Mouse (Mus musculus) spleen, postnatal 10 days (tissue): ENCODE measurements at regions not wholly inside any gene's neighbourhood (a gene's known extent, or its start where the extent isn't known, plus 50 kb on each side); places are given as distances from the start of the nearest gene placed in this dataset.

Experiments
- DNase-seq, 2 experiments: peaks; one replicate each; pipeline ENCODE4 v3.0.0; 2021 to 2022; ENCODE audit warnings: low spot score in 2 of 2

- DNase-seq, result no peak
These were observed 63.8 kb upstream of the Fer start for GRCm38 (mm10) chr17:63798961-63799531.

GRCm38 (mm10) chr17:63801411-63801810 is 61.5 kb upstream of the Fer start:
- no peak for DNase-seq

GRCm38 (mm10) chr17:63802846-63803245 is 60.0 kb upstream of the Fer start:
- DNase-seq, result no peak

GRCm38 (mm10) chr17:63803599-63803998 is 59.3 kb upstream of the Fer start:
- DNase-seq, result peak; percentile 17 to 73

- no peak for DNase-seq
These were observed 58.4 kb upstream of the Fer start for GRCm38 (mm10) chr17:63804416-63804815.

GRCm38 (mm10) chr17:63806360-63806759 is 56.5 kb upstream of the Fer start:
- no peak for DNase-seq

- no peak for DNase-seq
These were observed 55.2 kb upstream of the Fer start for GRCm38 (mm10) chr17:63807590-63808228.

- DNase-seq, result no peak
These were observed 54.1 kb upstream of the Fer start for GRCm38 (mm10) chr17:63808756-63809155.

GRCm38 (mm10) chr17:63811246-63811785 is 51.5 kb upstream of the Fer start:
- no peak for DNase-seq

GRCm38 (mm10) chr17:63812586-63812985 is 50.3 kb upstream of the Fer start:
- DNase-seq, result no peak
